Mouse (Mus musculus) adrenal gland, adult (tissue): Measurements from ENCODE around the gene Dop1b.

Source experiments
- DNase-seq, 2 experiments: peaks; one replicate each; pipeline ENCODE4 v3.0.0; 2022 to 2023; ENCODE audit warnings: low spot score in 1 of 2; ENCODE audit not compliant: inconsistent age in 2 of 2

Gene Dop1b

DNA sequence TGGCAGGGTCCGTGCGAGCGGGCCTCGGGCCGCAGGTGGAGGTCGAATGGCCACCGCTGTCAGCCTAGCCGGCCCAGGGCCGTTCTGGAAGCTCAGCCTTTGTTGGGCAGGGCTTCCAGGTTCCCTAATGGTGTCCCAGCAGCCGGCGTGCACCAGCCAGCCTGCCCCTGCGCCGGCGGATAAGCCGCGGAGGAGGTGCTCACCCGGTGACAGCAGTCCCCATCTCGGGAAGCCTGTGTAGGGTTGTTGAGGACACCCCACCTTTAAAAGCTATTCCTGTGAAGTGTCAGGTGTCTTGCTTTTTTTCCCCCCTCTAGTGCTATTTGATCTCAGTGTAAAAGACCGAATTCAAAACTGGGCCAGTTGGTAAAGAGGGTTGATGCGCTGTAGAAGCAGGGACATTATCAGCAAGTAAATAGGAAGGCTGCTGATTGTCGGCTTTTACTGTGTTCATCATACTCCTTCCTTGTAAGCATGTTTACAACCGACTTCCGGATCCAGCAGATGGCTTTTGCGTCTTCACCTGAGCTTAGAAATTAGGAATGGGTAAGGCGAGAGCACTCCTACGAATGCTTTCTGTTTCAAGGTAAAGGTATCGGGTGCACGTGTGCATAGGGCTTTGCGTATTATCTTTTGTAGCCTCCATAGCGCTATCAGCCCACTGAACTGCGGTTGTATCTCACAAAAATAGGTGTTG is 633 bp downstream of the Dop1b start:
- DNase-seq = no peak

DNA sequence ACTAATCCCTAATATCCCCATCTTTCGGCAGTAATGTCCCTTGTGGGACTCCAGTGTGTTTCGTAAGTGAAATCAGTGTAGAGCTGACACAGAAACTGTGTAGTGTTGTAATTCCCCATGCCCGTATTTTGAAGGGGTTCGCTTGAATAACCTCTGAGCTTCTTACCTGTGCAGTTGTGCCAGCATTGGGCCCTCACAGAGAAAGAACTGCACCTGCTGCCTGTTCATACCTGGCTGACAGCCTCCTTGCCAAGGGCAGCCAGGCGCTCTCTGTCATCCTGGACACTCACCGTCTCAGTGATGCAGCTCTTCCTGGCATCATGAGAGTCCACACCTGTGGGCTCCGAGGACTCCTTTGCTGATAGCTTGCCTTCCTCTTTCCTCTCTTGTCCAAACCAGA is 1.3 kb downstream of the Dop1b start:
- DNase-seq = peak in 1 of 2 experiments; percentile 28

DNA sequence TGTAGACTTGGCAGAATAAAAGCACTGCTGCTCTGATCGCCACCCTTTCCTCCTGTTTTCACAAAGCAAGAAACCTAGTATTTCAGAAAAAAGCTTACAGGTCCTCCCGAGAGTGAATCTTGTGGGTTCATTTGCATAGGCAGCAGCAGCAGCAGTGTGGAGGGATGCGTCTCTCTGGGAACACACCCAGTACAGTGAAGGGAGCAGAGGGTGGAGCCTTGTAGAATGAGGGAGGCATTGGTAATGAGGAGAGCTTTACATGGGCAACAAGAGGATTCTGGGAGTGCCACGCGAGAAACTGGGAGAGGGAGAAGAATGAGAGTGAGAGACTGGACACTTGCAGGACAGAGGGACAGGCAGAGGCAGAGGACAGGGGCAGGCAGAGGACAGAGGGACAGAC is 2.7 kb downstream of the Dop1b start:
- no peak for DNase-seq

DNA sequence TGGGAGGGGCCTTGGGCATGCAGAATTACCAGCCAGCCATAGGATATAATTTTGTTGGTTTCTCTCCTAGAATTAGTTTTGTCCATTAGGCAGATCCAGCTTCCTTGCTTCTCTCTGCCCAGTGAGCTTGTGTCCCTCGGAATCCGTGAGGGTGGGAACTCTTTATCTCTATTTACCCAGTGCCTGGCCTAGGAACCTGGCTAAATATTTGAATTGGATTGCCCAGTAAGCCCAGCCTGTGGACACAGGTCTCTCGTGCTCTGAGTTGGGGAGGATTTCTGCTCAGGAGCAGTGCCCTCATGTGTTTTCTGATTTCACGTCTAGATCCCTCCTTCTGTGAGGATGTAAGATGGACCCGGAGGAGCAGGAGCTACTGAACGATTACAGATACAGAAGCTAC is 4.1 kb downstream of the Dop1b start:
- no peak for DNase-seq

- DNase-seq = peak; percentile 54 to 77
Observed at GRCm38 (mm10) chr16:93717299-93717703, 5.6 kb downstream of the Dop1b start.

GRCm38 (mm10) chr16:93721771-93722170 is 10.1 kb downstream of the Dop1b start:
- DNase-seq = peak in 1 of 2 experiments; percentile 59

DNA sequence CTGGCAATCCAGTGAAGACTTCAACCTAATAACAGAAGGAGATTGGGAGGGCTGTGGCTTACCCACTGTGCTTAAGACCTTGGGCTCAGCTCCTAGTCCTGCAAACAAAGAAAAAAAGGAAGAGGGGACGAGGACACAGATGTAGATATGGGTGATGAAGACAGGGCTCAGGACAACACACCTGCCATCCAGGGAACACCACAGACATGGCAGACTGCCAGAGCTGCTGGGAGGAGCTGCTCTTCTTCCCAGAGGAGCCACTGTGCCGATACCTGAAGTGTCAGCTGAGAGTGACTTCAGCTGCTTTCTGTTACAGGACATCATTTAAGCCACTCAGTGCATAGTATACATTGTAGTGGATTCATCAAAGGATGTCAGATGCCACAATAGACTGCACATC is 10.8 kb downstream of the Dop1b start:
- DNase-seq = no peak

GRCm38 (mm10) chr16:93725417-93726144 is 13.9 kb downstream of the Dop1b start:
- DNase-seq = no peak

- no peak for DNase-seq
Observed at GRCm38 (mm10) chr16:93726186-93726585, 14.5 kb downstream of the Dop1b start.

GRCm38 (mm10) chr16:93728676-93729075 is 17.0 kb downstream of the Dop1b start:
- no peak for DNase-seq

DNA sequence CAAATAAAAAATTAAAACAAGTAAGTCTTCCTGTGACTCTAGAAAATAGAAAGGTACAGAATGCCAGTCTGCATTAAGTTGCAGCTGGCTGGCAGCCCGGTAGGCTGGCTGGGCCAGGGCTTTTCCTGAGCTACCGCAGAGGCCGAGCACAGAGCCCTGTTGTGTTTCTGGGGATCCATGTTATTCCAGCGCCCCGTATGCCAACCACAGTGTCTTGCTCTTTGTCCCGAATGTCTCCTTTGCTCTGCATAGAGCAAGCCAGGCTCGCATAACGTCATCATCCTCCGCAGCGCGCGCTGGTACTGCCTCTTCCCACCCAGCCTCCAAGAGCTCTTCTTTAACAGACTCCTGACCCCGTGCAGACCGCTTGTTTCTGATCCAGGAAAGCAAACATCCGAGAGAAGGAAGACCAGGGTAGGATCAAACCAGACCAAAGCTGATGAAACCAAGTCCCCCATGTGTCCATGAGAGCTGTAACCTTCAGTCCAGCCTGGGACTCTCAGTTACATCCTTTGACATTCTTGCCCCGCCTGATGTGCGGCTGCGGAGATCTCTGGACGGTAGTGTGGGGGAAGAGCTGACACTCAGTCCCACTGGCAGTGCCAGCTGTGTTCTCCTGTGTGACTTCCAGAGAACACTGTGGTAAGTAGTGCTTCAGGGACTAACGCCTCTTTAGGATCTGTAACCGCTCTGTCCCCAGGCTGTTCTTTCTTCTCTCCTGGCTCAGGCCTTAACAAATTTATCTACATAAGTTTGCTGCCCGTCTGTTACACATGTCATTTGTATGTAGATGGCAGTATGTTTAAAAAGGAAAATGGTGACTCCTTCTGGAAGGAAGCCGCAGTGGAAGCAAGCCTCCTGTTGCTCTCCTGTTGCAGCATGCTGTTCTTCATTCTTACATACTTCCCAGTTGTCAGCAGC is 18.4 kb downstream of the Dop1b start:
- DNase-seq = no peak

DNA sequence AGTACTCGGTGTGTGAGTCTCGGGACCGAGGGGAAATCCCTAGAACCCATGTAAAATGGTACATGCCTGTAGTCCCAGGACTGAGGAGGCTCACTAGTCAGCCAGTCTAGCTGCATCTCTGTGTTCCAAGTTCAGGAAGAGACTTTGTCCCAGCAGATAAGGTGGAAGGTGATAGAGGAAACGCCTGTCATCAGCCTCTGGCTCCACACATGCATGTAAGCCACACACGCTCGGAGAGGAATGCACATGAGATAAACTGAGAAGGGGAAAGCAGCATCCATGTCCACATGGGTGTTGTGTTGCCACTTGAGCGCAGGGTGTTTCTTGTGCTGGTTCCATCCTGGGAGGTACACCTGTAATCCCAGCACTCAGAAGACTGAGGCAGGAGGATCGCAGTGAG is 19.6 kb downstream of the Dop1b start:
- no peak for DNase-seq

DNA sequence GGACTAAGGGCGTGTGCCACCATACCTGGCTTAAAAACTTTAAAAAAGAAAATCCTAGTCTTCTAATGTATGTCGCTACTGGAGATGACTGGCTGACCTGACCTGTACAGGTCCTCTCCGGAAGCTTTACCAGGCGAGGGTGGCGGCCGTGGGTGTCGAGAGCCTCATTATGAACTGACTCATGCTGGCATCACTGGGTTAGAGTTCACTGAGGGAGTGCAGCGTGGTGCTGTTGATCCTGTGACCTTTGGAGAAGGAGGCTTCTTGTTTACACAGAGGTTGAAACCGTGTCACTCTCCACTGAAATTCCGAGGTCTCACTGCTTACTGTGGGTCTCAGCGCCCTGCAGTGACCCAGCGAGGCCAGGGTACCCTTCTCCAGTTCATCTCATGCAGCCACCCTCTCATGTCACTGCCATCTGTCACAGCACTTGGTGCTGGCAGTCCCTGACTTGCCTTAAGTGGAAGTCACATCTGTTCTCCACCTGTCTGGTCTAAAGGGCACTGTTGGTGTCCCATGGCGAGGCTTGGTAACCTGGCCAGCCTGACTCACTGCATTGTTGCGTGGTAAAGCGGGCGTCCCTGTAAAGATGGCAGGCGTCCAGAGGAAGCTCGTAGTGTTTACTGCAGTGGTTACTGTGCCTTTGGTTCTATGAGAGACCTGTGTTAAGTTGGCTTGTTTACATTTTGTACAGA is 21.3 kb downstream of the Dop1b start:
- no peak for DNase-seq

GRCm38 (mm10) chr16:93739251-93739650 is 27.5 kb downstream of the Dop1b start:
- no peak for DNase-seq

DNA sequence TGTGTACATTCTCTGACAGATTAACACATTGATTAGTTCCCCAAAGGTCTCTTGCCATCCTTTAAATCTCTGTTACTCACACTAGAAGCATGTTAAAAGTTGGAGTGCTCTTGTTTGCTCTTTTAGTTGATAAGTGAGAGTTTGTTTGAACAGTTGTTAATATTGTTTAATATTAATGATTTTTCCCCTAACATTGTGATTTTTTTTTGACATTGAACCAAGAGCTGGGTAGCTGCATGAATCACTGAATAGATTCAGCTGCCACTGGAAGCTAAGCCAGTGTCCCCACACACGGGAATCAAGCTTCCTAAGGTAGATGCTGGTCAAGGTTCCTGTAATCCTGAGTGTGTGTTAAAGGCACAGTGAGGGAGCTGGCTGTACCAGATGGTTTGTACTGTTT is 31.2 kb downstream of the Dop1b start:
- no peak for DNase-seq

DNA sequence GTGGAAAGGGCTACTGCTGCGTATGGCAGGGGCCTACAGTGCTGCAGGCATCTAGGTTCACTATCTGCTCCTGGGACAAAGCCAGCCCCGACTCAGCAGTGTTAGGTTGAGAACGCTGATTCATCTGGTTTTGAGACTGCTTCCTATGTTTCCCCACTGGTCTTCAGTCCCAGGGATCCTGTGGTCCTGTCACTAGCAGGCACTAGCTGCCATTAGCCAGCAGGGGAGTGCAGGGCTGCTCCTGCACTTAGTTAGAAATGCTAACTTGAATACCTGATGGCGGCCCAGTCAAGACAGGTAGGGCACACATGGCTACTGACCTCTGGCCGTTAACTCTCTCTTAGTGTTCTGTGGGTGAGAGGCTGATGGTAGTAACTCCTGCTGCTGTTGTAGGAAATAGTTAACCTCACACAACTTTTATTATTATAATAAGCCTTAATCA is 32.4 kb downstream of the Dop1b start:
- no peak for DNase-seq

GRCm38 (mm10) chr16:93744804-93745340 is 33.2 kb downstream of the Dop1b start:
- no peak for DNase-seq

DNA sequence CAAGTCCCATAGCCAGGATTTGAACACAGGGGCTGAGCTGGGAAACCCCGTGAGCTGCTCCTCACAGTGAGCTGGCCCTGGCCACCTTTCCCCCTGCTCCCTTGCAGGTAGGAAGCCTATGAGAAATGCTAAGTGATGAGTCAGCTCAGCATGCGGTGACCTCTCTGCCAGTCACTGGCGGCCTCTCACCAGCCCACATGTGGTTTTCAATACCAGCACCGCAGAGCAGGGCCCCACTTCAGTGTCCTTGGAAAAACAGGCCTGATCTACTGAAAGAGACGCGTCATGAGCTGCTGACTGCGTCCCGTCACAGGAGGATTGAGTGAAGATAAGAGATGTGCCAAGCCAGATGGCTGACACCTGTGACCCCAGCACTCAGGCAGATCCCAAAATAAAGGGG is 34.7 kb downstream of the Dop1b start:
- peak; percentile 64 to 76 for DNase-seq

DNA sequence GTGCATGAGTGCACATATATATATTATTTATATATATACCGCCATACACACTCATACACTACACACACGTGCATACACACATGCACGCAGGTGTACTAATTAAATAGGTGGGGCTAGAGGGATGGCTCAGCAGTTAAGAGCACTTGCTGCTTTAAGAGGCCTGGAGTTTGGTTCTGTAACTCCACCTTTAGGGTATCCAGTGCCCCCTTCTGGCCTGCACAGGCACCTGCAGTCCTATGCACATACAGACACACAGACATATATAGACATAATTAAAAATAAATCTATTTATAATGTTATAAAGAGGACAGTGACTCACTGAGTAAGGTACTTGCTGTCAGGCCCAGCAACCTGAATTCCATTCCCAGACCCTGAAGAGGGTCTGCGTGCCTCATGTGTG is 35.3 kb downstream of the Dop1b start:
- peak in 1 of 2 experiments; percentile 39 for DNase-seq

- no peak for DNase-seq
Observed at GRCm38 (mm10) chr16:93747421-93747820, 35.7 kb downstream of the Dop1b start.
